Mouse (Mus musculus) adrenal gland, postnatal 4 days (tissue): Measurements from ENCODE around the gene Dnase1l1. TPM values are rescaled to one million over a fixed set of nuclear protein-coding genes. Genes with fewer than 3 reads are reported as not detected.

ENCODE experiments used
- DNase-seq, 2 experiments: peaks; one replicate each; pipeline ENCODE4 v3.0.0; 2021 to 2022; ENCODE audit warnings: low spot score in 2 of 2, mixed read lengths in 2 of 2
- total RNA-seq, 2 experiments: library from RNA; stranded (reverse); gene quantifications; 2 replicates each; pipeline ENCODE4 v1.2.3; 2021

The Dnase1l1 gene
- total RNA-seq, 2 experiments from 2014 or later = 13.5 to 16.4 TPM

- peak in 1 of 2 experiments; percentile 4 for DNase-seq
Observed at GRCm38 (mm10) chrX:74270902-74271551, 11.1 kb downstream of the Dnase1l1 start.

- DNase-seq = peak in 1 of 2 experiments; percentile 68
Observed at GRCm38 (mm10) chrX:74270062-74270901, 11.9 kb downstream of the Dnase1l1 start, which contains the start of gene Rpl10. Gene Rpl10, plus strand, starts transcription at chrX:74270812.

GRCm38 (mm10) chrX:74269736-74270061 lies 12.4 kb downstream of the Dnase1l1 start:
- DNase-seq = no peak

- no peak for DNase-seq
Observed at GRCm38 (mm10) chrX:74257746-74258145, 24.4 kb downstream of the Dnase1l1 start.

- no peak for DNase-seq
Observed at GRCm38 (mm10) chrX:74254888-74255565, 27.1 kb downstream of the Dnase1l1 start.

- DNase-seq = peak; percentile 49 to 61
Observed at GRCm38 (mm10) chrX:74254153-74254887, 27.8 kb downstream of the Dnase1l1 start, which contains the start of gene Emd. Gene Emd, plus strand, starts transcription at chrX:74254687.

- DNase-seq = peak in 1 of 2 experiments; percentile 30
Observed at GRCm38 (mm10) chrX:74249615-74250014, 32.5 kb downstream of the Dnase1l1 start, which contains the start of gene Flna. Gene Flna, minus strand, starts transcription at chrX:74249820.

GRCm38 (mm10) chrX:74248651-74249050 lies 33.5 kb downstream of the Dnase1l1 start:
- no peak for DNase-seq

GRCm38 (mm10) chrX:74246693-74247092 lies 35.4 kb downstream of the Dnase1l1 start:
- no peak for DNase-seq

GRCm38 (mm10) chrX:74246213-74246681 lies 35.9 kb downstream of the Dnase1l1 start:
- DNase-seq = peak; percentile 31 to 60

- DNase-seq = peak; percentile 22 to 40
Observed at GRCm38 (mm10) chrX:74245687-74246086, 36.5 kb downstream of the Dnase1l1 start.

- DNase-seq = no peak
Observed at GRCm38 (mm10) chrX:74245107-74245506, 37.0 kb downstream of the Dnase1l1 start.

- no peak for DNase-seq
Observed at GRCm38 (mm10) chrX:74244614-74245083, 37.5 kb downstream of the Dnase1l1 start.

GRCm38 (mm10) chrX:74243807-74244206 lies 38.3 kb downstream of the Dnase1l1 start:
- DNase-seq = no peak

- DNase-seq = no peak
Observed at GRCm38 (mm10) chrX:74243396-74243795, 38.7 kb downstream of the Dnase1l1 start.

GRCm38 (mm10) chrX:74240332-74240731 lies 41.8 kb downstream of the Dnase1l1 start:
- no peak for DNase-seq

GRCm38 (mm10) chrX:74233196-74233595 lies 48.9 kb downstream of the Dnase1l1 start:
- DNase-seq = no peak

- DNase-seq = no peak
Observed at GRCm38 (mm10) chrX:74230038-74230437, 52.1 kb downstream of the Dnase1l1 start.
